Mouse (Mus musculus) hindbrain, embryonic 15.5 days (tissue): ENCODE data around the gene Hist3h2ba. TPM values are rescaled to one million over a fixed set of nuclear protein-coding genes. Genes with fewer than 3 reads are reported as not detected.
A peak's percentile ranks its signal among the peaks of the same experiment; 100 is the strongest.

Experiments used
- ATAC-seq: fragments of 200-750 bp; cut with Nextera tagmentation; 2 replicates; pipeline ENCODE4 v1.8.0; 2017; ENCODE audit warnings: low read depth, moderate number of reproducible peaks, moderate TSS enrichment; ENCODE audit not compliant: low FRiP score
- H3K27ac ChIP-seq: fragments of 300-500 bp; sonication (generic); replicated peaks from 2 replicates; pipeline ENCODE4 v1.5.1; 2015; ENCODE audit warnings: mild to moderate bottlenecking, inconsistent platforms
- H3K27me3 ChIP-seq: fragments of 300-500 bp; sonication (generic); 2 replicates; pipeline ENCODE4 v1.6.1; 2015; ENCODE audit warnings: control low read depth, inconsistent platforms
- H3K36me3 ChIP-seq: fragments of 300-500 bp; sonication (generic); 2 replicates; pipeline ENCODE4 v1.6.1; 2015; ENCODE audit warnings: control low read depth, inconsistent platforms
- H3K4me1 ChIP-seq: fragments of 300-500 bp; sonication (generic); replicated peaks from 2 replicates; pipeline ENCODE4 v1.6.1; 2015; ENCODE audit warnings: control low read depth, inconsistent platforms
- H3K4me2 ChIP-seq: fragments of 300-500 bp; sonication (generic); 2 replicates; pipeline ENCODE4 v1.6.1; 2015; ENCODE audit warnings: moderate library complexity, mild to moderate bottlenecking, inconsistent platforms
- H3K4me3 ChIP-seq: fragments of 300-500 bp; sonication (generic); 2 replicates; pipeline ENCODE4 v1.5.1; 2015; ENCODE audit warnings: mild to moderate bottlenecking, inconsistent platforms
- H3K9ac ChIP-seq: fragments of 300-500 bp; sonication (generic); 2 replicates; pipeline ENCODE4 v1.6.1; 2015; ENCODE audit warnings: inconsistent platforms
- H3K9me3 ChIP-seq: fragments of 300-500 bp; sonication (generic); 2 replicates; pipeline ENCODE4 v1.6.1; 2016; ENCODE audit warnings: control low read depth, inconsistent platforms
- WGBS: fragments of 180-500 bp; shearing (Covaris S2); methylation state at CpG from one replicate; pipeline ENCODE4 v1.1.7; 2015; 5-methylcytosine and 5-hydroxymethylcytosine counted together
- polyA plus RNA-seq: library from polyadenylated mRNA; unstranded; fragments of >200 nt; fragmentation: Nextera tagmentation; extraction: Ambion mirVana; gene quantifications from 2 replicates; pipeline ENCODE4 v1.2.1, GENCODE M21; 2015

The Hist3h2ba gene
- polyA plus RNA-seq, 1 experiment from 2014 or later = 230 TPM

- Histone ChIP-seq H3K36me3 (peaks cover 4% of the 10 kb centered on the region; the same call in 1 of the 2 replicates), H3K9me3 (no peaks in the 10 kb centered on the region), H3K27ac (no peak overlapping the region), H3K4me3 (no peak overlapping the region), H3K4me1 (peaks cover 8% of the 10 kb centered on the region), H3K9ac (no peak overlapping the region), H3K4me2 (no peak overlapping the region), H3K27me3 (no peaks in the 10 kb centered on the region)
- ATAC-seq = no peak
- 91% methylated on average over 21 of the region's 21 CpGs for WGBS
These were observed 22.3 kb downstream of the Hist3h2ba start for GRCm38 (mm10) chr11:58970831-58971530.

GRCm38 (mm10) chr11:58971796-58972195 is 23.1 kb downstream of the Hist3h2ba start:
- H3K4me3 ChIP-seq = no peak overlapping the region
- no peak overlapping the region for H3K4me2 ChIP-seq
- H3K36me3 ChIP-seq = peaks cover 4% of the 10 kb centered on the region; the same call in 1 of the 2 replicates
- no peak overlapping the region for H3K27ac ChIP-seq
- H3K27me3 ChIP-seq = no peaks in the 10 kb centered on the region
- H3K9ac ChIP-seq = no peak overlapping the region
- H3K4me1 ChIP-seq = peaks cover 11% of the 10 kb centered on the region
- no peak for ATAC-seq
- H3K9me3 ChIP-seq = no peaks in the 10 kb centered on the region
- WGBS = 94% methylated on average over 3 of the region's 3 CpGs

- H3K36me3 ChIP-seq = peaks cover 4% of the 10 kb centered on the region; the same call in 1 of the 2 replicates
- no peak overlapping the region for H3K9ac ChIP-seq
- H3K27me3 ChIP-seq = no peaks in the 10 kb centered on the region
- H3K4me3 ChIP-seq = no peak overlapping the region
- no peak overlapping the region for H3K27ac ChIP-seq
- ATAC-seq = no peak
- H3K9me3 ChIP-seq = no peaks in the 10 kb centered on the region
- H3K4me2 ChIP-seq = no peak overlapping the region
- 84% methylated on average over 3 of the region's 3 CpGs for WGBS
- H3K4me1 ChIP-seq = peaks cover 25% of the 10 kb centered on the region
These were observed 25.7 kb downstream of the Hist3h2ba start for GRCm38 (mm10) chr11:58974414-58974813.

- H3K4me2 ChIP-seq = peak overlapping the region; percentile 95
- H3K9ac ChIP-seq = peak overlapping the region; percentile 95
- H3K36me3 ChIP-seq = no peaks in the 10 kb centered on the region
- H3K27ac ChIP-seq = peak overlapping the region; percentile 73
- no peaks in the 10 kb centered on the region for H3K27me3 ChIP-seq
- H3K4me1 ChIP-seq = peaks cover 51% of the 10 kb centered on the region
- ATAC-seq = no peak
- peak overlapping the region; percentile 97 for H3K4me3 ChIP-seq
- under 1% methylated on average over 29 of the region's 29 CpGs for WGBS
- no peaks in the 10 kb centered on the region for H3K9me3 ChIP-seq
These were observed 28.4 kb downstream of the Hist3h2ba start for GRCm38 (mm10) chr11:58977150-58977549.

GRCm38 (mm10) chr11:58977607-58978026 is 28.9 kb downstream of the Hist3h2ba start:
- Histone ChIP-seq H3K4me1 (peaks cover 52% of the 10 kb centered on the region), H3K9me3 (no peaks in the 10 kb centered on the region), H3K27ac (peak overlapping the region; percentile 73), H3K4me2 (peak overlapping the region; percentile 95), H3K27me3 (no peaks in the 10 kb centered on the region), H3K36me3 (0 out of 2 replicates have a peak, but pooled peaks cover 3% of the 10 kb centered on the region), H3K9ac (peak overlapping the region; percentile 95), H3K4me3 (peak overlapping the region; percentile 97)
- under 1% methylated on average over 21 of the region's 21 CpGs for WGBS
- ATAC-seq = no peak; the same call in 1 of the 2 replicates

GRCm38 (mm10) chr11:58978027-58978705 is 29.4 kb downstream of the Hist3h2ba start, which contains the start of gene Trim11:
TSS of gene Trim11 (plus strand) at chr11:58978093.
- H3K9ac ChIP-seq = peak within 1 kb of the TSS; percentile 95
- H3K4me1 ChIP-seq = peaks cover 52% of the 10 kb centered on the region
- 0 out of 2 replicates have a peak, but pooled peaks cover 8% of the 10 kb centered on the region for H3K36me3 ChIP-seq
- H3K4me2 ChIP-seq = peak within 1 kb of the TSS; percentile 95
- H3K27me3 ChIP-seq = no peaks in the 10 kb centered on the region
- ATAC-seq = peak; percentile 78
- under 1% methylated on average over 64 of the region's 64 CpGs for WGBS
- H3K4me3 ChIP-seq = peak within 1 kb of the TSS; percentile 97
- H3K9me3 ChIP-seq = no peaks in the 10 kb centered on the region
- peak within 1 kb of the TSS; percentile 73 for H3K27ac ChIP-seq

- H3K4me2 ChIP-seq = peak overlapping the region; percentile 95
- 4% methylated on average over 5 of the region's 5 CpGs for WGBS
- ATAC-seq = no peak
- peak overlapping the region; percentile 95 for H3K9ac ChIP-seq
- peaks cover 52% of the 10 kb centered on the region for H3K4me1 ChIP-seq
- peaks cover 9% of the 10 kb centered on the region; the same call in 1 of the 2 replicates for H3K36me3 ChIP-seq
- H3K9me3 ChIP-seq = no peaks in the 10 kb centered on the region
- H3K4me3 ChIP-seq = peak overlapping the region; percentile 97
- H3K27me3 ChIP-seq = no peaks in the 10 kb centered on the region
- H3K27ac ChIP-seq = peak overlapping the region; percentile 73; the same call in 1 of the 2 replicates
These were observed 29.9 kb downstream of the Hist3h2ba start for GRCm38 (mm10) chr11:58978706-58979030.

GRCm38 (mm10) chr11:58979183-58979582 is 30.5 kb downstream of the Hist3h2ba start:
- H3K4me3 ChIP-seq = peak overlapping the region; percentile 97
- H3K9ac ChIP-seq = peak overlapping the region; percentile 95; the same call in 1 of the 2 replicates
- H3K27me3 ChIP-seq = no peaks in the 10 kb centered on the region
- WGBS = 77% methylated on average over 3 of the region's 3 CpGs
- H3K4me1 ChIP-seq = peaks cover 52% of the 10 kb centered on the region
- H3K27ac ChIP-seq = no peak overlapping the region
- peaks cover 14% of the 10 kb centered on the region for H3K36me3 ChIP-seq
- H3K4me2 ChIP-seq = peak overlapping the region; percentile 95
- no peaks in the 10 kb centered on the region for H3K9me3 ChIP-seq
- ATAC-seq = no peak

GRCm38 (mm10) chr11:58979661-58980060 is 30.9 kb downstream of the Hist3h2ba start:
- H3K9me3 ChIP-seq = no peaks in the 10 kb centered on the region
- no peaks in the 10 kb centered on the region for H3K27me3 ChIP-seq
- 81% methylated on average over 7 of the region's 7 CpGs for WGBS
- peak overlapping the region; percentile 97 for H3K4me3 ChIP-seq
- H3K4me1 ChIP-seq = peaks cover 52% of the 10 kb centered on the region
- ATAC-seq = no peak
- H3K4me2 ChIP-seq = peak overlapping the region; percentile 95
- peak overlapping the region; percentile 95; the same call in 1 of the 2 replicates for H3K9ac ChIP-seq
- H3K27ac ChIP-seq = no peak overlapping the region
- H3K36me3 ChIP-seq = peaks cover 19% of the 10 kb centered on the region

- 76% methylated on average over 5 of the region's 5 CpGs for WGBS
- no peaks in the 10 kb centered on the region for H3K9me3 ChIP-seq
- H3K9ac ChIP-seq = no peak overlapping the region
- H3K4me1 ChIP-seq = peaks cover 49% of the 10 kb centered on the region
- no peak overlapping the region for H3K27ac ChIP-seq
- peaks cover 26% of the 10 kb centered on the region for H3K36me3 ChIP-seq
- H3K4me3 ChIP-seq = no peak overlapping the region
- no peaks in the 10 kb centered on the region for H3K27me3 ChIP-seq
- ATAC-seq = no peak
- H3K4me2 ChIP-seq = peak overlapping the region; percentile 95
These were observed 31.8 kb downstream of the Hist3h2ba start for GRCm38 (mm10) chr11:58980381-58980990.

GRCm38 (mm10) chr11:58981541-58982447 is 33.1 kb downstream of the Hist3h2ba start:
- 56% methylated on average over 14 of the region's 14 CpGs for WGBS
- Histone ChIP-seq H3K4me3 (no peak overlapping the region), H3K9ac (no peak overlapping the region), H3K36me3 (peaks cover 38% of the 10 kb centered on the region), H3K27ac (0 out of 2 replicates have a peak overlapping the region, but pooled peaks have one; percentile 38), H3K9me3 (no peaks in the 10 kb centered on the region), H3K4me1 (peaks cover 41% of the 10 kb centered on the region), H3K4me2 (no peak overlapping the region), H3K27me3 (no peaks in the 10 kb centered on the region)
- no peak for ATAC-seq
